ENCODE assay signal across 7 mouse cellular contexts in genomic region chr2:5137500-5138286, GRCm38 (mm10). TPM values are rescaled to one million over a fixed set of nuclear protein-coding genes. Genes with fewer than 3 reads are reported as not detected.
DNase-seq lines count a peak whose midpoint lies in the region; ATAC-seq and TF ChIP-seq lines count a peak whose summit lies in the region.

Gene Ccdc3 (plus strand): TSS chr2:5137776.

- TF ChIP-seq CTCF in G1E (IDR thresholded peaks at IDR 0.05; ENCODE audit: low read depth, low read length): no peak
- no peak for TF ChIP-seq CTCF in forebrain, postnatal 0 days (IDR thresholded peaks at IDR 0.05; ENCODE audit: low read depth)

- peak within 1 kb of the TSS; percentile 68 for H3K4me2 ChIP-seq in forebrain, postnatal 0 days (ENCODE audit: low read depth)
- H3K4me2 ChIP-seq in hindbrain, embryonic 15.5 days: peak within 1 kb of the TSS; percentile 62
- H3K4me2 ChIP-seq in limb, embryonic 11.5 days (ENCODE audit: low read depth, severe bottlenecking): peak within 1 kb of the TSS; percentile 83
- peak within 1 kb of the TSS; percentile 75 for H3K4me2 ChIP-seq in midbrain, embryonic 16.5 days (ENCODE audit: low read length)

- H3K27ac ChIP-seq in forebrain, postnatal 0 days (ENCODE audit: low read depth, low read length): no peak within 1 kb of the TSS
- H3K27ac ChIP-seq in hindbrain, embryonic 15.5 days (replicated peaks): no peak within 1 kb of the TSS
- no peak within 1 kb of the TSS for H3K27ac ChIP-seq in limb, embryonic 11.5 days (replicated peaks; ENCODE audit: low read depth, low read length)
- H3K27ac ChIP-seq in midbrain, embryonic 16.5 days (ENCODE audit: low read length): no peak within 1 kb of the TSS

- H3K4me1 ChIP-seq in G1E (ENCODE audit: insufficient read depth, low read depth, low read length): peaks cover 3% of the 10 kb centered on the region
- no peaks in the 10 kb centered on the region for H3K4me1 ChIP-seq in forebrain, postnatal 0 days (ENCODE audit: insufficient read depth)
- peaks cover 11% of the 10 kb centered on the region for H3K4me1 ChIP-seq in hindbrain, embryonic 15.5 days (replicated peaks)
- peaks cover 12% of the 10 kb centered on the region for H3K4me1 ChIP-seq in limb, embryonic 11.5 days (ENCODE audit: control insufficient read depth, insufficient read depth, low read length)
- peaks cover 5% of the 10 kb centered on the region; the same call in 1 of the 2 replicates for H3K4me1 ChIP-seq in midbrain, embryonic 16.5 days (ENCODE audit: control insufficient read depth, insufficient read depth, low read length)

- no peaks in the 10 kb centered on the region for H3K36me3 ChIP-seq in G1E (replicated peaks)
- H3K36me3 ChIP-seq in forebrain, postnatal 0 days (ENCODE audit: insufficient read depth): no peaks in the 10 kb centered on the region
- H3K36me3 ChIP-seq in hindbrain, embryonic 15.5 days: no peaks in the 10 kb centered on the region
- no peaks in the 10 kb centered on the region for H3K36me3 ChIP-seq in limb, embryonic 11.5 days (ENCODE audit: control insufficient read depth, insufficient read depth, low read length)
- no peaks in the 10 kb centered on the region for H3K36me3 ChIP-seq in midbrain, embryonic 16.5 days (ENCODE audit: control insufficient read depth, insufficient read depth, low read length)

- H3K9me3 ChIP-seq in G1E (replicated peaks): no peaks in the 10 kb centered on the region
- H3K9me3 ChIP-seq in forebrain, postnatal 0 days (ENCODE audit: low read length): no peaks in the 10 kb centered on the region
- no peaks in the 10 kb centered on the region for H3K9me3 ChIP-seq in hindbrain, embryonic 15.5 days
- no peaks in the 10 kb centered on the region for H3K9me3 ChIP-seq in limb, embryonic 11.5 days (ENCODE audit: control insufficient read depth, low read length)
- H3K9me3 ChIP-seq in midbrain, embryonic 16.5 days (replicated peaks; ENCODE audit: control insufficient read depth, low read length, poor library complexity, severe bottlenecking): no peaks in the 10 kb centered on the region

- 0 out of 2 replicates have a peak within 1 kb of the TSS, but pooled peaks have one; percentile 27 for H3K4me3 ChIP-seq in G1E (ENCODE audit: low read depth, low read length)
- H3K4me3 ChIP-seq in forebrain, postnatal 0 days (ENCODE audit: low read depth, low read length): peak within 1 kb of the TSS; percentile 40
- peak within 1 kb of the TSS; percentile 39 for H3K4me3 ChIP-seq in hindbrain, embryonic 15.5 days
- H3K4me3 ChIP-seq in limb, embryonic 11.5 days (ENCODE audit: low read depth, low read length): peak within 1 kb of the TSS; percentile 39
- H3K4me3 ChIP-seq in midbrain, embryonic 16.5 days (ENCODE audit: low read depth, low read length): peak within 1 kb of the TSS; percentile 48

- no peak for ATAC-seq in G1E (ENCODE audit: extremely low read depth, insufficient number of reproducible peaks, low FRiP score, poor library complexity, severe bottlenecking)
- ATAC-seq in forebrain, postnatal 0 days: peak; percentile 82
- peak; percentile 68 for ATAC-seq in hindbrain, embryonic 15.5 days (ENCODE audit: low FRiP score, low read depth)
- ATAC-seq in limb, embryonic 11.5 days (ENCODE audit: insufficient number of reproducible peaks, low FRiP score, low TSS enrichment, low read depth): no peak; the same call in 1 of the 2 replicates
- ATAC-seq in midbrain, embryonic 16.5 days: peak; percentile 67

- H3K27me3 ChIP-seq in G1E (ENCODE audit: insufficient read depth, low read length): peaks cover 9% of the 10 kb centered on the region; the same call in 1 of the 2 replicates
- peaks cover 16% of the 10 kb centered on the region for H3K27me3 ChIP-seq in forebrain, postnatal 0 days (ENCODE audit: insufficient read depth, low read length)
- H3K27me3 ChIP-seq in hindbrain, embryonic 15.5 days: peaks cover 33% of the 10 kb centered on the region
- peaks cover 32% of the 10 kb centered on the region for H3K27me3 ChIP-seq in limb, embryonic 11.5 days (ENCODE audit: control insufficient read depth, insufficient read depth, low read length)
- H3K27me3 ChIP-seq in midbrain, embryonic 16.5 days (ENCODE audit: control insufficient read depth, insufficient read depth, low read depth, low read length): peaks cover 5% of the 10 kb centered on the region

- WGBS in forebrain, postnatal 0 days: 2% methylated on average over 76 of the region's 78 CpGs
- WGBS in hindbrain, embryonic 15.5 days: under 1% methylated on average over 65 of the region's 78 CpGs
- under 1% methylated on average over 57 of the region's 78 CpGs for WGBS in limb, embryonic 11.5 days
- under 1% methylated on average over 73 of the region's 78 CpGs for WGBS in midbrain, embryonic 16.5 days

- H3K9ac ChIP-seq in forebrain, postnatal 0 days: peak within 1 kb of the TSS; percentile 47
- H3K9ac ChIP-seq in hindbrain, embryonic 15.5 days: peak within 1 kb of the TSS; percentile 44
- H3K9ac ChIP-seq in limb, embryonic 11.5 days (ENCODE audit: low read length): peak within 1 kb of the TSS; percentile 56
- peak within 1 kb of the TSS; percentile 63 for H3K9ac ChIP-seq in midbrain, embryonic 16.5 days (ENCODE audit: low read depth, low read length)

- no peak for DNase-seq in G1E (ENCODE audit: low spot score)
- DNase-seq in adrenal gland, adult 18-20 months (ENCODE audit: low spot score in 2 of 2): peak; percentile 36 to 46
- DNase-seq in forebrain, postnatal 0 days: peak; percentile 49
- DNase-seq in limb, embryonic 11.5 days (ENCODE audit: low spot score): peak; percentile 62
- DNase-seq in MN1 (ENCODE audit: low spot score): no peak

RNA-seq across cellular contexts. Expression of gene Ccdc3, which starts in this region (rescaled TPM):
- total RNA-seq in G1E (2014; fragmentation: Nextera tagmentation): not detected in 2 replicates
- total RNA-seq in G1E (2017): not detected in 2 replicates
- not detected in 2 replicates for polyA plus RNA-seq in G1E (2012)
- 10 to 100 TPM; 12.9 to 57.7 TPM for total RNA-seq in adrenal gland, adult 18-20 months (2021)
- total RNA-seq in forebrain, postnatal 0 days (2014; rRNA removed): 9.2 and 9.9 TPM in 2 replicates
- polyA plus RNA-seq in forebrain, postnatal 0 days (2015; fragmentation: Nextera tagmentation; extraction: Ambion mirVana): 2.9 and 4.7 TPM in 2 replicates
- 10.1 and 15.2 TPM in 2 replicates for polyA plus RNA-seq in hindbrain, embryonic 15.5 days (2015; fragmentation: Nextera tagmentation; extraction: Ambion mirVana)
- 1.6 and 2.3 TPM in 2 replicates for polyA plus RNA-seq in limb, embryonic 11.5 days (2014; fragmentation: Nextera tagmentation; extraction: Ambion mirVana)
- 6.0 and 6.6 TPM in 2 replicates for polyA plus RNA-seq in midbrain, embryonic 16.5 days (2015; fragmentation: Nextera tagmentation; extraction: Ambion mirVana)

Comparison
In these comparisons a context has a peak if more than half of its experiments do, and no peak if none do; other contexts are left out.
1. RNA of gene Ccdc3 (total RNA-seq): 12.9 to 57.7 TPM in adrenal gland, adult 18-20 months and 9.2 to 9.9 TPM in forebrain, postnatal 0 days; not detected in G1E; every median in the first group is over 10 times any median in the second.
2. ATAC-seq: peak in forebrain, postnatal 0 days (single experiment), hindbrain, embryonic 15.5 days (single experiment) and midbrain, embryonic 16.5 days (single experiment); none in G1E (single experiment) and limb, embryonic 11.5 days (single experiment).
3. DNase-seq: peak in adrenal gland, adult 18-20 months (2 of 2), forebrain, postnatal 0 days (single experiment) and limb, embryonic 11.5 days (single experiment); none in G1E (single experiment) and MN1 (single experiment).
4. Peak in every context shown above with its lines, with median percentiles within 50 percentile points of each other: H3K4me3 ChIP-seq, H3K4me2 ChIP-seq and H3K9ac ChIP-seq.